Mouse (Mus musculus) kidney, adult 18-20 months (tissue): ENCODE results near the gene Cacna1i.
A peak's percentile ranks its signal among the peaks of the same experiment; 100 is the strongest.

ENCODE experiments used
- DNase-seq: peaks from one replicate; pipeline ENCODE4 v3.0.0; 2021

The Cacna1i gene

DNA sequence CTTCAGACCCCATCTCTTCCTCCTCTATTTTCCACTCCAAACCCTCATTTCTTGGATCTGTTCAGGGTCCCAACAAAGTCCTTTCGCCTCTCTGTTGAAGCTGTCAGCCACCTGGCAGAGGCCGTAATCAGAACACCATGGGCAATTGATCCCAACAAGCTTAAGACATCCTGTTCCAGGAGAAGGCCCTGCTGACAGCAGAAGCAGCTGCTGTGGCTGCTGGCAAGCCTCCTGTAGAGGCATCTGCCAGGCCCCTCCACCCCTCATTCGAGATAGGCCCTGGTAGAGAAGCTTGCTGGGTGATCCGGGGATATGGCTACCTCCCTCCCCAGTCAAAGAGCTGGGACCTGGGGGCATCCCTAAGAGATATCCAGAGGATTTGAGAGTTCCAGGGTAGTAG lies 126.0 kb downstream of the Cacna1i start:
- no peak for DNase-seq

DNA sequence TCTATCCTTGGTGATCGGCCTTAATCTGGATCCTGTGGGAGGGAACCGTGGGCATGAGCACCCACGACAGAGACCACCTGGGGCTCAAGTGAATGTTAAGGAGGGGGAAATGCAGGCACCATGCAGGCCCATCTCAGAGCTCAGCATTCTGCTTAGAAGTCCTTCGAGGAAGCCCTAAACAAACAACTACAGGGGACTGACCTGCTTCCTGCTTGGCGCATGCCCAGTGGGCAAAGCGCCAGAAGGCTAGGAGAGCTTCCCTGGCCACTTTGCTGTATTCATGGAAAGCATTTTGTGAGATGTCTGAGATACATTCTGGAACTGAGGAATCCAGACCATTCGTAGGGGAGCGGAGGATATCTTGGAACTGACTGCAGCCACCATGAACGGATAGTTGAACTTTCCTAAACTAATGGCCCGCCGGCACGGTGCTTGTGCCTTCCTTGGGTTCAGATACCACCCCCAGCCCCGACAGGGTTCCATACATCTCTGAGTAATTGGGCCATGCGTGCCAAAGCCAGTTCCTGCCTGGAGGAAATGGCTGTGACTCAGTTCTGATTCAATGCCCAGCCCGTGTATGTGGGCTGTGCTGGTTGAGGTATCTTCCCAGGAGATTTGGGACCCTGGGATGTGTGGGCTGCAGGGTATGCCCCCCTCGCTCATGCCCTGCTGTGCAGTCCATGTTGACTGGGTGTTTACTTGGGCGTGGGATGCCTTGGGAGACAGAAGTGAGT lies 127.1 kb downstream of the Cacna1i start:
- peak; percentile 40 for DNase-seq

DNA sequence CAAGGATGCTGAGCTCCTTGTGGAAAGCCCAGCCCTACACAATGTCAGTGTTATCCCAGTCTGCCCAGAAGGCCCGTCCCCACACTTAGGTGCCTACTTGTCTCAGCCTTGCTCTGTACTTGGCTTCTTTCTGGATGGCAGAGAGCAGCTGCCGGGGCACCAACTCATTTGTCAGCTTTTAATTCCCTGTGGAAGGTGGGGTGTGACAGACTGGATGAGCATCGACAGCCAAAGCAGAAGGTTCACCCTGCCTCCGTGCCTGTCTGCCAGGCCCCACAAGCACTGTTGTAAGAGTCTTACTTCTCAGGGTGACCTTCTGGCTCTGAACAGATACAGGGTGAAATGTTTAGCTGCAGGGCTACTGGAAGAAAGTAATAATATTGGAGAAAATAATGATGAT lies 128.1 kb downstream of the Cacna1i start:
- no peak for DNase-seq

DNA sequence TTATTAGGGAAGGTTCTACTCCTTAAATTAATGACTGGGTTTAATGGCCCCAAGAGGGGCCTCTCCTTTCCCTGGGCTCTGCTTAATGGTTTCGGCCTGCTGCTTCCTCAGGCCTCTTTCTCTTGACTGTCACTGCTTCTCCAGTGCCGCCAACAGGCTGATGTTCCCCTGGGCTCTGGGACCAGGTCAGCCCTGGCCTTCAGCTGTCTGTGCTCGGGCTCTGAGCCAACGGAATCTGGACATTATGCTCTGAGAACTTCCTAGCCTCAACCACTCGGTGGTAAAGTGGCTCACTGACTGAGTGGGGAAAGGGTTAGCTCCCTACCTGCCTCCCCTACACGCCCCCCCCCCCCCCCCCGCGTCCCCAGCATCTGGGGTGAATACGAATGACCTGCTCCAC lies 130.0 kb downstream of the Cacna1i start:
- DNase-seq = no peak

DNA sequence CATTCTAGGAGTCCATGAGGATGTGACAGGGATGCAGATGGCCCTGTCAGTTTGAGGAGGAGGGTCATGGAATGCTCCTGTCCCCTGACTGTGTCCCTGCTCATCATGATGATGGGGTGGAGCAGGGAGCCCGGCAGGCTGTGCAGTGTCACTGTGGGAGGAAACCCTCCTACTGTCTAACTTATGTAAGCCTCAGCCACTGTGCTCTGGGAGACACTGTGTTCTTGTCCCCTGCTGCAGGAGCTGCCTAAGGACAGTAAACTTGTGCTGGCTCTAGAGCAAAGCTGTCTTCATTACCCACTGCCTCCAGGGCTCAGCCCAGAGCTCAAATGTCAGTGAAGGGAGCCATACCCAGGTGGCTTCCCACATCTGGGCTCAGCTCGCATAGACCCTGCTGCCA lies 131.1 kb downstream of the Cacna1i start:
- no peak for DNase-seq

DNA sequence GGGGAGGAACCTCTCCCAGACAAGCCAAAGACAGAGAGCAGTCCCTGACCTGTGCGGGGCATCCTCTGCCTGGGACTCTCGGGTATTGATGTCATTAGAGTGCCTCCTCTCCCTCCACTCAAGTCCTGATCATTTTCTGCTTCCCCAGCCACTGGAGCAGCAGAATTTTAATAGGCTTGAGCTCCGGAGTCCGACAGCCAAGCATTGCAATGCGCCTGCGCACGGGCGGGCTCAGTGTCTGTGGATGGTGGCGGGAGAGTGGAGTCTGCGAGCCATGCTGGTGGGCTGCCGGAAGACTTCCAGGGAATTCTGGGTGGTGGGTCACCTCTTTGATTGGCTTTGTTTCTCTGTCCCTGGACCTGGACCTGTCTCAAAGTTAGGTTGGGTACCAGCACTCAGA lies 143.3 kb downstream of the Cacna1i start:
- DNase-seq = no peak

DNA sequence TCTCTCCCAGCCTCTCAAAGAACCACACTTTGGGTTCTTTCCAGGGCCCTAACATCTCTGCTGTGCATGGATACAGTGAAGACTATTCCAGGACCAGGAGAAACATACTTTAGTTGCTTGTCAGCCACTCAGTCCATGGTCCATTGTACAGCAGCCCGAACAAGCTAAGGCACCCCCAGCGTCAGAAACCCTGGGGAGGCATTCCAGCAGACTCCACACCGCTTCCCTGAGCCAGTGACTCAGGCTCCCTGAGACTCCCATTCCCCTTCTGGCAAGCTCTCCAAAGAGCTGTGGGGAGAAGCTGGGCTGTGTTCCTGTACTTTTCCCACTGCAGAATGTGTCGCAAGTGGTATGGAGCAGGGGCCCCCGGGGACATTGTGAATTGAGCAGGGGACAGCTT lies 149.9 kb downstream of the Cacna1i start:
- DNase-seq = peak; percentile 16

DNA sequence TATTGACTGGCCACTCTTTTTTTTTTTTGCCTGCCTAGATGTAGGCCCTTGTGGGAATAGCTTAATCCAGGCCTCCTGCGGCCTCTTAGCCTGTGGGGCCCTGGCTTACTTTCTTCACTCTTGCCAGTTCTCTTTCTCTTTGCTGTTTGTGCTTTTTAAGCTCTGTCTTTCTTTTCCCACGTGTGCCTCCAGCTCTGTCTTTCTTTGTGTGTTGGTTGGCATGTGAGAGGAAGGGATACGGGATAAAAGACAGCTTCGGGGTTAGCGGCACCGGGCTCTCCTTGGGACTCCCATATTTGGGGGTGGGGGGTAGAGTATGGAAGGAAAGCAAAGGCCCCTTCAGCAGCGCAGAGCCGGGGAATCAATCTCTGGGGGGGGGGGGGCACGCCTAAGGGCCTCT lies 151.0 kb downstream of the Cacna1i start:
- peak; percentile 13 for DNase-seq

DNA sequence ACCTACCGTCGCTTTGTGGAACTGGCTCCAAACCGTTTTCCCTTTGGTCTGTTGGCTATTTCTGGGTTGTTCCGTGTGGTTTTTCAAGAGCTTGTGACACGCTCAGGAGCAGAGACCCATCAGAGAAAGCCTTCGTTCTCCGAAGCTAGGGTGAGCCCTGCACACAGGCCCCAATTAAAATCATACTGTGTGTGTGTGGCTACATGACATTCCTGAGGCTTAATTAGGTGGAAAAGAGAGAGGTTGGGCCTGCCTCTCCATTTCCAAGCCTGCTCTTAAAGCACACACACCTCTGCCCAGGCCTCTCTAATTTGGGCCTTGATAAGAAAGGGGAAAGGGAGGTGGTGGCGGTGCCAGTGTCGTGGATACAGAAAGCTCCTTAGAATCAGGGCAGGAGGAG lies 151.4 kb downstream of the Cacna1i start:
- peak; percentile 40 for DNase-seq

DNA sequence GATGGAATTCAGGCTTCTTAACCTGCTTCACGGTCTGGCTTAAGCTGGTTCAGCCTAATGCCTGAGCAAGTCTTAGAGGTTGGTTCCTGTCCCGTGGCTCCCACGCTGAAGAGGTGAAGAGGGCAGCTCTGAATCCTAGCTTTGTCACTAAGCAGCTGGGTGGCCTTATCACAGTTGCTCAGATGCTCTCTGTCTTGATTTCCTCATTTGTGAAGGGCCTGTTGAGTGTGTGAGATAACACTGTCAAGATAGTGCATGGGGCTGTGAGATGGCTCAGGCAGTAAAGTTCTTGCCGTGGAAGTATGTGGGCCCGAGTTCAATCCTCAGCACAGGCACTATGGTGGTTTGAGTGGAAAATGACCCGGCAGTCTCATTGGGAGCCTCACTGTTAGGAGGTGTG lies 153.2 kb downstream of the Cacna1i start:
- no peak for DNase-seq

DNA sequence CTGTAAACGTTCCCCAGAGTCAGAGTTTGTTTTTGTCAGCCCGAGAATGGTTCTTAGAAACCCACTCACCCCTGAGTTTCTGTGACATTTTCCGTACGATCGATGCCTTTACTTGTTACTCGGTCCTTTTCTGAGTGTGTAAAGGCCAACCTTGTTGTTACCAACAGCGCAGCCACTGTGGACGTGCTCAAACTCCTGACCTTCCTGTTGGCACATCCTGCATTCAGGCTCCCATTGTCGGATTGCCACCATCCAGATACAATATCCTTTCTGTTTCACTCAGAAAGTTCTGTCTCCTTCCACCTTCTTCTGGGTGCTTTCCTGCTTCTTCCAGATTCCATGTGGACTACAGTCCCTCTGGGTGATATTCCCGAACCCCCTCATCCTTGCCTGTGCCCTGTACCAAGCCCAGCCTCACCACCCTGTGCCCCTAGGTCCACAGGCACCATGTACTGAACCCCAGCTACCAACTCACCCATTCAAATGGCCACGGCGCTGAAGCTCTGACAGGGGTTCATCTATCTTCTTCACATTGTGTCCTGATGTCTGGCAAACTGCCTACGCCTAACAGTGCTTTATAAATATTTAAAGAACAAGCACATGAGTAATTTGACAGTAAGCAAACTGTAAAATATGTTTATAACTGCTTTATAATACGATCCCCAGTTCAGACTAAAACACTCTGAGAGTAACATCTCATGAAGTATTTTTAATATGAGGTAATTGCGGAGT lies 159.1 kb downstream of the Cacna1i start:
- DNase-seq = no peak
